Mouse (Mus musculus): ENCODE data around the gene Eif2ak4. TPM values are rescaled to one million over a fixed set of nuclear protein-coding genes. Genes with fewer than 3 reads are reported as not detected.

The Eif2ak4 gene
- polyA plus RNA-seq, 1 experiment from 2014 or later = 11.3 TPM

DNA sequence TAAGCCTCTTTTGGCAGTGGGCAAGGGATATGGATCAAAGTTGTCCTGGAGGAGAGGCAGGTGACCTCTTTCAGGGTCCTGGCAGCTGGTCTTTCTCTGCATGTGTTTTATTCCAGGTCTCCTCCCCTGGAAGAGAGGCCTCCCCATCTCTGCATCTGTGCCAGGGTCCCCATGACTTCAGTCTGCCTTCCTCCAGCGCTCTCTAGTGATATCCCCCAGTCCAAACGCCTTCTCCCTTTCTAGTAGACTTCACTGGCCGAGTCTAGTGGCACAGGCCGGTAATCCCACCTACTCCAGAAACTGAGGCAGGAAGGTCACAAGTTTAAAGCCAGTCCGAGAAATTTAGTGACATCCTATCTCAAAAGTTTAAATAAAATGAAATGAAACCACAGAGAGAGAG lies 109.5 kb downstream of the Eif2ak4 start:
- Histone ChIP-seq H3K36me3 (no peaks in the 10 kb centered on the region), H3K9ac (no peak overlapping the region), H3K9me3 (no peaks in the 10 kb centered on the region), H3K27ac (no peak overlapping the region), H3K4me1 (peaks cover 11% of the 10 kb centered on the region), H3K4me2 (replicated peaks) (no peak overlapping the region), H3K27me3 (replicated peaks) (no peaks in the 10 kb centered on the region), H3K4me3 (no peak overlapping the region)
- ATAC-seq (ENCODE audit: low FRiP score, low read depth) = no peak
- WGBS = 86% methylated on average over 5 of the region's 5 CpGs

- Histone ChIP-seq H3K4me3 (no peak overlapping the region), H3K9me3 (no peaks in the 10 kb centered on the region), H3K4me2 (replicated peaks) (no peak overlapping the region), H3K27ac (no peak overlapping the region), H3K27me3 (replicated peaks) (no peaks in the 10 kb centered on the region), H3K36me3 (no peaks in the 10 kb centered on the region), H3K4me1 (peaks cover 11% of the 10 kb centered on the region), H3K9ac (no peak overlapping the region)
- ATAC-seq (ENCODE audit: low FRiP score, low read depth) = no peak
- 84% methylated on average over 6 of the region's 6 CpGs for WGBS
Measured at GRCm38 (mm10) chr2:118498476-118498875, 110.1 kb downstream of the Eif2ak4 start.

DNA sequence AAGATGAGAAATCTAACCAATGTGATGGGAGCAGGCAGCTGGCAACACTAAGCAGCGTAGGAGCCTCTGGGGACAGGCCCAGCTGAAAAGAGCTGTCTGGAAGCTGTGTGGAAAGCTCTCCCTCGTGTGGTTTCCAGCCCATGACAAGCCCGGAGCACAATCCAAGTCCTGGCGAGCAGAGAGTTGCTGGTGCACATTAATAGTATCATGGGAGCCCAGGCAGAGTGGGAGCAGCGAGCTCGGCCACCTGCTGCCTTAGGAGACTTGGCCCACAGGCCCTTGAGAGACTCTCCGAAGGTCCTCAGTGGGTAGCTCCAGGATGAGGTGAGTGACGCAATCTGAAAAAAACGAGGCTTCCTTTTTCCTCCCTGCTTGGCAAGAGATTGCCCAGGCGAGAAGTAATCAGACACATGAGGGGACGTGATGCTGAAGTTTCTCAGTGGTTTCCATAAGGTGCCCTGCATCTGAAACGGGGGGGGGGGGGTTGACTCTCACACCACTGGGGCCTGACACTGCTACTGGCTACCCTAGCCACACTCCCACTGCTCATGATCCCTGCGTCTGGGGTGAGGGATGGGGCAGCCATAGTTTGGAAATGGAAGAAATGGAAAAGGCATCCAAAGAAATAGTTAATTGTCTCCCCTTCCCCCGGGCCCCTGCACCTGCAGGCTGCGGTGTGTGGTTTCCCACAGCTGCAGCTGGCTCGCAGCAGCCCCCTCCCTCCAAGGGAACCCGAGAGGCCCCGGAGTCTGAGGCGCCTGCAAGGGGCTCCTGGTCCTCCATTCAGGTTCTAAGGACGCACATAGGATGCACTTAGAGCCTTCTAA lies 110.9 kb downstream of the Eif2ak4 start:
- H3K36me3 ChIP-seq = no peaks in the 10 kb centered on the region
- no peak overlapping the region for H3K9ac ChIP-seq
- H3K4me2 ChIP-seq (replicated peaks) = 0 out of 2 replicates have a peak overlapping the region, but pooled peaks have one; percentile 22
- WGBS = 45% methylated on average over 20 of the region's 20 CpGs
- H3K27ac ChIP-seq = no peak overlapping the region
- no peaks in the 10 kb centered on the region for H3K9me3 ChIP-seq
- H3K4me3 ChIP-seq = no peak overlapping the region
- peaks cover 11% of the 10 kb centered on the region for H3K4me1 ChIP-seq
- peak; percentile 56; the same call in 1 of the 2 replicates for ATAC-seq (ENCODE audit: low FRiP score, low read depth)
- no peaks in the 10 kb centered on the region for H3K27me3 ChIP-seq (replicated peaks)

GRCm38 (mm10) chr2:118500191-118500590 lies 111.8 kb downstream of the Eif2ak4 start:
- H3K9ac ChIP-seq = no peak overlapping the region
- H3K27ac ChIP-seq = no peak overlapping the region
- H3K27me3 ChIP-seq (replicated peaks) = no peaks in the 10 kb centered on the region
- no peak overlapping the region for H3K4me2 ChIP-seq (replicated peaks)
- no peaks in the 10 kb centered on the region for H3K9me3 ChIP-seq
- ATAC-seq (ENCODE audit: low FRiP score, low read depth) = no peak
- no peak overlapping the region for H3K4me3 ChIP-seq
- no peaks in the 10 kb centered on the region for H3K36me3 ChIP-seq
- peaks cover 11% of the 10 kb centered on the region for H3K4me1 ChIP-seq
- 84% methylated on average over 2 of the region's 2 CpGs for WGBS

DNA sequence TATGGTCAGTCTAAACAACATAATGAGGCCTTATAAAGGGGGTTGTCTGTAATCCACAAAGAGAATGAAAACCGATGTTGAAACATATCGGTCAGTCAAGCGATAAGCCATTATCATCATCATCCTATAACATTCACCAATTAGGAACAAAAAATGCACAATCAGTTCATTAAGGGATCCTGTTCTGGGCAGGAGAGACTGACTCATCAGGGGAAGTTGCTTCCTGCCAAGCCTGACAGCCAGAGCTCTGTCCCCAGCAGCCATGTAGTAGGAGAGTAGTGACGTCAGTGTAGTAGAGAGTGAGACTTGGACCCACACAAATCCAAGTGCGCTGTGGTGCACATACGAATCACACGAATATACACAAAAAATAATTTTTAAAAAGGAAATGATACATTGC lies 118.7 kb downstream of the Eif2ak4 start:
- Histone ChIP-seq H3K4me2 (replicated peaks) (no peak overlapping the region), H3K27ac (no peak overlapping the region), H3K4me1 (peaks cover 16% of the 10 kb centered on the region), H3K4me3 (no peak overlapping the region), H3K27me3 (replicated peaks) (0 out of 2 replicates have a peak, but pooled peaks cover 5% of the 10 kb centered on the region), H3K9ac (no peak overlapping the region), H3K36me3 (no peaks in the 10 kb centered on the region), H3K9me3 (no peaks in the 10 kb centered on the region)
- no peak for ATAC-seq (ENCODE audit: low FRiP score, low read depth)
- 83% methylated on average over 7 of the region's 7 CpGs for WGBS

DNA sequence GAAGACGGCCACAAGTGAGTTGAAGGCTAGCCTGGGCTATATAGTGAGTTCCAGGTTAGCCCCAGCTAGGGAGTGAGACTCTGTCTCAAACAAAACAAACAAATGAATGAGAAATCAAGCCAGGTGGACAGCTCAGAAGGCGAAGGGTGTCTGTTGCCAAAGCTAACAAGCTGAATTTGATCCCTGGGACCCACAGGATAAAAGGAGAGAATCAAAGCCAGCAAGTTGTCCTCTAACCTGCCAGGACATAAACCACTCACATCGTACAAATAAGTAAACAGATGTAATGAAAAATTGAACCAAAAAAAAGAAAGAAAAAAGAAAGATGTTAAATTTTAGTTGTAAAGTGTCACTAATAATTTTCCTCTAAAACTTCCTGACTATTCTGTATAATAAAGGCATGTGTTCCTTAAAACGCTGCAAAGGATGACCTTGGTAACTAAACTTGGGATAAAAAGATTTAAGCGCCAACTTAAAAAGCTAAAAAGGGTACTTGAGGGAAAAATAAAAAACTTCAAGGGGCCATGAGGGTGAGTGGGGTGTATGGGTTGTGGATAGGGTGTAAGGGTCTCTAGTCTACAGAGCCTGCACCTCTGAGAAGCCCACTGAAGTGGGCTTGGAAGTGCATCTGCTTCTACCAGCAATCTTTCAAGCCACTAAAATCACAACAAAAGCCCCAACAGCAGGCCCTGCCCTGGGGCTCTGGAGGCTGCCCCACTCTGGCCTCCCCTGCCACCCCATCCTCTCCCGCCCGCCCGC lies 121.4 kb downstream of the Eif2ak4 start:
- 44% methylated on average over 8 of the region's 8 CpGs for WGBS
- ATAC-seq (ENCODE audit: low FRiP score, low read depth) = no peak
- peak overlapping the region; percentile 42 for H3K4me2 ChIP-seq (replicated peaks)

GRCm38 (mm10) chr2:118510447-118511310 lies 122.3 kb downstream of the Eif2ak4 start:
- H3K27ac ChIP-seq = peak overlapping the region; percentile 21; the same call in 1 of the 2 replicates
- H3K36me3 ChIP-seq = no peaks in the 10 kb centered on the region
- peaks cover 16% of the 10 kb centered on the region for H3K4me1 ChIP-seq
- H3K9ac ChIP-seq = 0 out of 2 replicates have a peak overlapping the region, but pooled peaks have one; percentile 14
- 0 out of 2 replicates have a peak, but pooled peaks cover 5% of the 10 kb centered on the region for H3K27me3 ChIP-seq (replicated peaks)
- 33% methylated on average over 29 of the region's 29 CpGs for WGBS
- ATAC-seq (ENCODE audit: low FRiP score, low read depth) = peak; percentile 92
- no peak overlapping the region for H3K4me3 ChIP-seq
- H3K4me2 ChIP-seq (replicated peaks) = peak overlapping the region; percentile 42
- H3K9me3 ChIP-seq = no peaks in the 10 kb centered on the region

More for the DNA sequence above, 121.4 kb downstream of the Eif2ak4 start:
- H3K9me3 ChIP-seq = no peaks in the 10 kb centered on the region
- H3K4me1 ChIP-seq = peaks cover 16% of the 10 kb centered on the region
- H3K27ac ChIP-seq = peak overlapping the region; percentile 21; the same call in 1 of the 2 replicates
- 0 out of 2 replicates have a peak overlapping the region, but pooled peaks have one; percentile 14 for H3K9ac ChIP-seq
- no peaks in the 10 kb centered on the region for H3K36me3 ChIP-seq
- no peak overlapping the region for H3K4me3 ChIP-seq
- 0 out of 2 replicates have a peak, but pooled peaks cover 5% of the 10 kb centered on the region for H3K27me3 ChIP-seq (replicated peaks)

- Histone ChIP-seq H3K4me1 (peaks cover 16% of the 10 kb centered on the region), H3K4me3 (no peak overlapping the region), H3K9me3 (no peaks in the 10 kb centered on the region), H3K9ac (no peak overlapping the region), H3K27me3 (replicated peaks) (0 out of 2 replicates have a peak, but pooled peaks cover 5% of the 10 kb centered on the region), H3K4me2 (replicated peaks) (no peak overlapping the region), H3K27ac (no peak overlapping the region), H3K36me3 (no peaks in the 10 kb centered on the region)
- no peak for ATAC-seq (ENCODE audit: low FRiP score, low read depth)
- WGBS = 60% methylated on average over 11 of the region's 11 CpGs
Measured at GRCm38 (mm10) chr2:118511779-118512417, 123.5 kb downstream of the Eif2ak4 start.

GRCm38 (mm10) chr2:118512418-118513377 lies 124.3 kb downstream of the Eif2ak4 start:
- peaks cover 16% of the 10 kb centered on the region for H3K4me1 ChIP-seq
- WGBS = 76% methylated on average over 16 of the region's 16 CpGs
- no peak overlapping the region for H3K9ac ChIP-seq
- no peak overlapping the region for H3K4me2 ChIP-seq (replicated peaks)
- H3K27ac ChIP-seq = no peak overlapping the region
- ATAC-seq (ENCODE audit: low FRiP score, low read depth) = no peak
- H3K9me3 ChIP-seq = no peaks in the 10 kb centered on the region
- 0 out of 2 replicates have a peak, but pooled peaks cover 5% of the 10 kb centered on the region for H3K27me3 ChIP-seq (replicated peaks)
- H3K36me3 ChIP-seq = no peaks in the 10 kb centered on the region
- H3K4me3 ChIP-seq = no peak overlapping the region

DNA sequence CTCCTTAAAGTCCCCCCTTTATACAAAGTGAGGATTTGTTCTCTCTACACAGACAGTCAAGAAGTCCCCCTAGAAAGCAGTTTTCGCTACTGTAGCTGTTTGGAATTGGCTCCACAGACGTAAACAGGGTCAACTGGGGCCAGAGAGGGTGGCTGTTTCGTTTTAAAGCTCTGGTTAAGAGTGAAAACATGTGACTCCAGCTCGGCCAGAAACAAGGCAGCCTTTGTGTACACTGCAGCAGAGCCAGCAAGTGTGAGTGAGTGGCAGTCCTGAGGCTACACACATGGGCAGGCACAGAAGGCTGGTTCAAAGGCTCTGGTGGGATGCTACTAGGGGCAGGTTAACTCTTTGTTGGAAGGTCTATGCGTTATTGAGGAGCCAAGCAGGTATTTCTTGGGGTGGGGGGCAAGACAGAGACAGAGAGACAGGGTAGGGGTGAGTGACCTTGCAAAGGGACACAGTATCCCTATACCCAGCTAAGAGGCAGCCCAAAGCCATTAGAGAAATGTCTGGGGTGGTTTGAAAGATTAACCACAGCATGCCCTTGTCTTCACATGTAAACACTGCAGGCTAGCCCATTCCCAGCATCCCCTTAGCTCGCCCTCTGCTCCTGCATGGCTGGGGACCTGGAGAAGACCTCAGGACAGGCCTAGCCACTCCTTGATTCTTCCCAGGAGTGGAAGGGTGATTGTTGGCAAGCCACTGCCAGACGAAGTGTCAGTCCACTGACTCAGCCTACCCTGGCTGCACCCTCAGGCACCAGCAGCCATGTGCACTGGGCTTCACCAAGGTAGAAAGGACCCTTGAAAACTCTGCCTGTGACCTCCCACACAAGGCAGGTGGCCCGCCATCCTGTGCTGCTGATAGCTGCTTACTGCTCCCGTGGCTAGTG lies 131.9 kb downstream of the Eif2ak4 start:
- no peaks in the 10 kb centered on the region for H3K9me3 ChIP-seq
- ATAC-seq (ENCODE audit: low FRiP score, low read depth) = peak; percentile 94
- no peak overlapping the region for H3K9ac ChIP-seq
- H3K36me3 ChIP-seq = no peaks in the 10 kb centered on the region
- no peak overlapping the region for H3K4me3 ChIP-seq
- H3K4me2 ChIP-seq (replicated peaks) = no peak overlapping the region
- H3K27me3 ChIP-seq (replicated peaks) = no peaks in the 10 kb centered on the region
- H3K4me1 ChIP-seq = peaks cover 24% of the 10 kb centered on the region
- WGBS = 40% methylated on average over 9 of the region's 9 CpGs
- H3K27ac ChIP-seq = peak overlapping the region; percentile 23; the same call in 1 of the 2 replicates
